Mouse (Mus musculus) neutrophil, adult 65 days (primary cell): ENCODE results near the gene Rfc1. TPM values are rescaled to one million over a fixed set of nuclear protein-coding genes. Genes with fewer than 3 reads are reported as not detected.

Source experiments
- total RNA-seq: library from RNA; stranded (reverse); gene quantifications from 2 replicates; pipeline ENCODE4 v1.2.4, GENCODE M21; 2023

Gene Rfc1
- 45.5 and 54.0 TPM in 2 replicates for total RNA-seq

DNA sequence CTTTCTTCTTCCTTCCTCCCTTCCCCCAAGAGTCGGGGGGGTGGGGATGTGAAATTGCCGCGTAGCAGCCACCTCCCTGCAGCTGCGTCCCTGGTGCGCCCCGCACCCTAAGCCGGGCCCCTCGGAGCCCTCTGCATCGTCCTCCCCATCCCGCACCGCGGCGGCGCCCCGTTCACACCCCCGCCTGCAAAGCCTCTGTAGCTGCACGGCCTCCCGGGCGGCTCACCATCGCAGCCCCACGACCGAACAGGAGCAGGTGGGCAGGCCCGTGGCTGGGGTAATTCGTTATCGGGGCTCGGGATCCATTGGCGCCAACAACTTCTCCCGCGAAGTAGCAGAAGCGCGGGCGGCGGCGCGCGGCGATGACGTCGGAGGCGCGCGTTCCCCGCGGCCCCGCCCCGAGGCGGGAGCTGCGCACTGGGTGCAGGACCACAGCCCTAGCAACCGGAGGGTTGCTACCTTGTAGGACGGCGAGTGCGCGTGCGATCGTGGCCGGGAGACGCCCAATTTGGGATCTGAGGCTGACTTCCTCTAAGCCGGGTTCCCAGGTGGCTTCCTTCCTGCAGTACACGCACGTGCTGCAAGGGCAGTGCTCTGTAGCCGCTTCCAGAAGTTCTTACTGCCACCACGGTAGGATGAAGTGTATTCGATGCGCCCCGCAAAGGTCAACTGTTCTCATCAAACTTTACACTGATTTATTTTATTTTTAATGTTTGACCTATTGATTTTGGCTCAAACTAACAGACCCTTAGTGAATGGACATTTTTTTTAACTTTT, at the start of gene Rfc1:
Rfc1 (minus strand) TSS at position 373 of the 777 bp plus-strand sequence.

DNA sequence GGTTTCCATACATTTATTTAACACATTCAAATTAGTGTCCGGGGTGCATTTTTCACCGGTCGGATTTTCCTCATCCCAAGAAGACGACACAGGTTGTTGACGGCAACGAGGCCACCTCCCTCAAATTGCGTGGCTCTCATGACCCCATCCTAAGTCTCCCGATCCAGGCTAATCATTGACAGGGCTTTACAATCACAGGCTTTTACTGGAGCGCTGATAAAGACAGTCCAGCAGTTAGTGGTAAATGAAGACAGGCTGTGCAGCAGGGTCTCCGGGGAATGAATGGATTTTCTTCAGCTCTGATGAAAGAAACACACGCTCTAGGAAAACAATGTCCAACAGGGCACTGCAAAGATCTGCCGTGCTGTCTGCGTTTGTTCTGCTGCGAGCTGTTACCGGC, 12.7 kb upstream of the Rfc1 start, which contains the start of gene Klb:
Klb (plus strand) TSS at position 147 of the 400 bp plus-strand sequence.

Other genes with a start within 250 kb of the Rfc1 start
- 39.8 and 51.4 TPM in 2 replicates for gene Tmem156, start 243.5 kb downstream of the Rfc1 start, total RNA-seq
- 34.9 and 41.8 TPM in 2 replicates for gene Klhl5, start 228.1 kb downstream of the Rfc1 start, total RNA-seq
- 0.48 and 1.7 TPM in 2 replicates for gene Wdr19, start 136.0 kb downstream of the Rfc1 start, total RNA-seq
- not detected in 2 replicates for gene Klb, start 12.6 kb upstream of the Rfc1 start, total RNA-seq
- 646 and 672 TPM in 2 replicates for gene Rpl9, start 55.8 kb upstream of the Rfc1 start, total RNA-seq
- gene Lias, start 55.8 kb upstream of the Rfc1 start, total RNA-seq: 25.7 and 43.1 TPM in 2 replicates
- 74.6 and 75.2 TPM in 2 replicates for gene Ugdh, start 100.3 kb upstream of the Rfc1 start, total RNA-seq
- not detected in 2 replicates for gene Gm43552, start 157.2 kb upstream of the Rfc1 start, total RNA-seq
- gene Smim14, start 201.5 kb upstream of the Rfc1 start, total RNA-seq: 183 and 223 TPM in 2 replicates
- gene Ube2k, start 201.6 kb upstream of the Rfc1 start, total RNA-seq: 44.4 and 48.7 TPM in 2 replicates